Mouse (Mus musculus): ENCODE data around the gene 4930432M17Rik. TPM values are rescaled to one million over a fixed set of nuclear protein-coding genes. Genes with fewer than 3 reads are reported as not detected.

4930432M17Rik gene
- polyA plus RNA-seq, 2 experiments, result not detected

GRCm38 (mm10) chr3:121651710-121652109 is 18.9 kb upstream of the 4930432M17Rik start:
- H3K4me1 ChIP-seq (ENCODE audit: control insufficient read depth, insufficient read depth, low read length), result 0 out of 2 replicates have a peak, but pooled peaks cover under 1% of the 10 kb centered on the region
- DNase-seq (ENCODE audit: low spot score) (no peak), ATAC-seq (ENCODE audit: low FRiP score, low read depth) (no peak)
- no peaks in the 10 kb centered on the region for H3K9me3 ChIP-seq (ENCODE audit: control insufficient read depth, low read length)
- no peaks in the 10 kb centered on the region for H3K36me3 ChIP-seq (ENCODE audit: control insufficient read depth, insufficient read depth, low read length)
- no peak overlapping the region for H3K9ac ChIP-seq (ENCODE audit: low read depth, low read length, severe bottlenecking)
- WGBS, result 64% methylated on average over 3 of the region's 3 CpGs
- H3K27me3 ChIP-seq (ENCODE audit: control insufficient read depth, insufficient read depth, low read length), result no peaks in the 10 kb centered on the region
- no peak overlapping the region for H3K4me2 ChIP-seq (replicated peaks; ENCODE audit: low read depth, low read length, severe bottlenecking)
- no peak for TF ChIP-seq POLR2A (IDR thresholded peaks at IDR 0.05; ENCODE audit: borderline replicate concordance, extremely low read depth, insufficient read depth, insufficient read length)
- no peak overlapping the region for H3K4me3 ChIP-seq (replicated peaks; ENCODE audit: low read length)
- no peak overlapping the region for H3K27ac ChIP-seq (replicated peaks; ENCODE audit: low read depth, low read length)

DNA sequence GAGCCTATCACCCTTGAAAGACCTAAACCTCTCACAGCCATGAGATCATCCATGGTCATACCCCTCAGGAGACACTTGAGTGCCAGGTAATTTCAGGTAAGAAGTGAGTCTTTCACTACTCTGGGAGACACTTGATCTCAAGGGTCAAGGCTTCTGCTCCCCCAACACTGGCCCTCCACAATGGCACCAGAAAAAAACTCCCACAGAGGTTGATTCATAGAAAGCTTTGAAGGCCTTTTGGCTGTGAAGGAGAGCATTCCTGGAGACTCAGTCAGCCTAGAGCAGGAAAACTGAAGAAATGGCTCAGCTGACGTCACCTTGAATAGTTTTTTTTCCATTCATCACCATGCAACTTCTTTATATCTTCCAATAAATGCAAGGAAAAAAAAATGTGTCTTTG is 18.4 kb upstream of the 4930432M17Rik start:
- no peak for ATAC-seq (ENCODE audit: low FRiP score, low read depth)
- 55% methylated on average over 1 of the region's 1 CpGs for WGBS
- H3K27ac ChIP-seq (replicated peaks; ENCODE audit: low read depth, low read length), result no peak overlapping the region
- no peak overlapping the region for H3K4me2 ChIP-seq (replicated peaks; ENCODE audit: low read depth, low read length, severe bottlenecking)
- no peak overlapping the region for H3K9ac ChIP-seq (ENCODE audit: low read depth, low read length, severe bottlenecking)
- H3K4me1 ChIP-seq (ENCODE audit: control insufficient read depth, insufficient read depth, low read length), result no peaks in the 10 kb centered on the region
- TF ChIP-seq POLR2A (IDR thresholded peaks at IDR 0.05; ENCODE audit: borderline replicate concordance, extremely low read depth, insufficient read depth, insufficient read length), result no peak
- H3K27me3 ChIP-seq (ENCODE audit: control insufficient read depth, insufficient read depth, low read length), result no peaks in the 10 kb centered on the region
- H3K4me3 ChIP-seq (replicated peaks; ENCODE audit: low read length), result no peak overlapping the region
- no peaks in the 10 kb centered on the region for H3K9me3 ChIP-seq (ENCODE audit: control insufficient read depth, low read length)
- H3K36me3 ChIP-seq (ENCODE audit: control insufficient read depth, insufficient read depth, low read length), result no peaks in the 10 kb centered on the region
- peak; percentile 27 for DNase-seq (ENCODE audit: low spot score)

DNA sequence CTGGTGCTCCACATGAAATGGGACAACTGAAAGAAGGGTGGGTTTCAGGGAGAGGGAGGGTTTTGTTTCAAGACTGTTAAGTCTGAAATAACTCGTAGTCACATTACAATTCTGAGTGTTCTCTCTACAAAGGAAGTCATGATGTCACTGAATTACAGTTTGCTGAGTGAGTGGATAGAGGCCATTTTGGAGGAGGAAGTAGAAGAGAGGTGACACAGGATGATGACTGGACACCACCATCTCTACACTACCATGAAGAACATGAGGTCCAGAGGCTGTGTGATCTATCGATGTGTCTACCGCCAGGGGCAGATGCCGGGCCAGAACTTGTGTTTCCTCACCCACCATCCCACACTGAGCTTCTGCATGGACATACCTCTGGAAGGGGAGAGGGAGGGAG is 13.6 kb upstream of the 4930432M17Rik start:
- WGBS, result 94% methylated on average over 4 of the region's 4 CpGs
- ATAC-seq (ENCODE audit: low FRiP score, low read depth) (no peak), DNase-seq (ENCODE audit: low spot score) (no peak)
- H3K4me2 ChIP-seq (replicated peaks; ENCODE audit: low read depth, low read length, severe bottlenecking), result no peak overlapping the region
- H3K9me3 ChIP-seq (ENCODE audit: control insufficient read depth, low read length), result no peaks in the 10 kb centered on the region
- no peaks in the 10 kb centered on the region for H3K36me3 ChIP-seq (ENCODE audit: control insufficient read depth, insufficient read depth, low read length)
- H3K27me3 ChIP-seq (ENCODE audit: control insufficient read depth, insufficient read depth, low read length), result no peaks in the 10 kb centered on the region
- TF ChIP-seq POLR2A (IDR thresholded peaks at IDR 0.05; ENCODE audit: borderline replicate concordance, extremely low read depth, insufficient read depth, insufficient read length), result no peak
- H3K4me3 ChIP-seq (replicated peaks; ENCODE audit: low read length), result no peak overlapping the region
- no peak overlapping the region for H3K27ac ChIP-seq (replicated peaks; ENCODE audit: low read depth, low read length)
- no peak overlapping the region for H3K9ac ChIP-seq (ENCODE audit: low read depth, low read length, severe bottlenecking)
- no peaks in the 10 kb centered on the region for H3K4me1 ChIP-seq (ENCODE audit: control insufficient read depth, insufficient read depth, low read length)

DNA sequence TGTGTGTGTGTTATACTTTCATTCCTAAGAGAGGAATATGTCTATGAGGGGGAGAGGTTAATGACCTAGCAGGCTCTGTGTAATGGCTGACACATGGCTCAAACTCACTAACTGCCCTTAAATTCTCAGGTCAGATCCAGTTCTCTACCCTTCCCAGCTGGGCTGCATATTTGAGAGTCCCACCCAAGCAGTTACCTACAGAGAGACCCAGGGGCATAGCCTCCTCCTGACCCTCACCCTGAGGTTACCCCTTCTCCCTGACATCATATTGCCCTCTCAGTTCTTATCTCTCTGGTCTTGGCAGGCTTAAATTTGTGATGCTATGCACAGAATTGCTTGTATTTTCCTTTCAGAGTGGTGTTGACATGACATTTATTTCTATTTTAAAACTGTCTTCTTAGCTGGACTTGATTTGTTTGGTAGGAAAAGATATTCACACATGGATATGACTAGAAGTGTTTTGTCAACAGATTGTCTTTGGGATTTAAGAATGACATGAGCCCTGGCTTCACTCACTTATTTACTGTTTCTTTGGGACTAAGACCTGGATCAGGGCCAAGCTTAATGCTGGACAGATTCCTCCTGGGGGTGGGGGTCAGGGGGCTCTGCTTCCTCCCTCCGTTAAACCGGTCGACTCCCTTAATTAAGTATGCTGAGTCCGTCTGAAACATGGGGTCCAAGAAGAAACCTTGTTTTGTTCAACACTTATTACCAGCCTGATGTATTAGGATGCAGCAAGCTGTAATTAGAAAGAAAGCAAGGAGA is 7.7 kb upstream of the 4930432M17Rik start:
- 13% methylated on average over 4 of the region's 4 CpGs for WGBS
- no peak for ATAC-seq (ENCODE audit: low FRiP score, low read depth)
- TF ChIP-seq POLR2A (IDR thresholded peaks at IDR 0.05; ENCODE audit: borderline replicate concordance, extremely low read depth, insufficient read depth, insufficient read length), result no peak
- H3K9me3 ChIP-seq (ENCODE audit: control insufficient read depth, low read length), result no peaks in the 10 kb centered on the region
- no peak overlapping the region for H3K4me3 ChIP-seq (replicated peaks; ENCODE audit: low read length)
- peaks cover 4% of the 10 kb centered on the region; the same call in 1 of the 2 replicates for H3K4me1 ChIP-seq (ENCODE audit: control insufficient read depth, insufficient read depth, low read length)
- no peaks in the 10 kb centered on the region for H3K27me3 ChIP-seq (ENCODE audit: control insufficient read depth, insufficient read depth, low read length)
- H3K27ac ChIP-seq (replicated peaks; ENCODE audit: low read depth, low read length), result no peak overlapping the region
- DNase-seq (ENCODE audit: low spot score), result peak; percentile 32
- no peaks in the 10 kb centered on the region for H3K36me3 ChIP-seq (ENCODE audit: control insufficient read depth, insufficient read depth, low read length)
- no peak overlapping the region for H3K4me2 ChIP-seq (replicated peaks; ENCODE audit: low read depth, low read length, severe bottlenecking)
- H3K9ac ChIP-seq (ENCODE audit: low read depth, low read length, severe bottlenecking), result no peak overlapping the region

DNA sequence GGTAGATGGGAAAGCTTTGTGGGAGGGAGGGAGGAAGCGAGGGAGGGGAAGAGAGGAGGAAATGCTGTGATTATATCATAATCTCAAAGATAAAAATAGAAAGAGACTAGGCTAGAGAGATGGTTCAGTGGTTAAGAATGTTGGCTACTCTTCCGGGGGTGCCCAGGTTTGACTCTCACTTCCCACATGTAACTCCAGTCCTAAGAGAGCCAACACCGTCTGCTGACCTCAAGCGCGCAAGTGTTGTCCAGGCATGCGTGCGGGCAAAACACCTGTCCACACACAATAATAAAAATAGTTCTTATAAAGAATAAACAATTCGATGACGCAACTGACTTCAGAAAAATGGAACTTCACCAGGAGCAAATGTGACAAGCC is 7.1 kb upstream of the 4930432M17Rik start:
- Histone ChIP-seq H3K36me3 (ENCODE audit: control insufficient read depth, insufficient read depth, low read length) (no peaks in the 10 kb centered on the region), H3K27ac (replicated peaks; ENCODE audit: low read depth, low read length) (no peak overlapping the region), H3K9me3 (ENCODE audit: control insufficient read depth, low read length) (no peaks in the 10 kb centered on the region), H3K4me1 (ENCODE audit: control insufficient read depth, insufficient read depth, low read length) (peaks cover 4% of the 10 kb centered on the region; the same call in 1 of the 2 replicates), H3K4me2 (replicated peaks; ENCODE audit: low read depth, low read length, severe bottlenecking) (no peak overlapping the region), H3K27me3 (ENCODE audit: control insufficient read depth, insufficient read depth, low read length) (no peaks in the 10 kb centered on the region), H3K4me3 (replicated peaks; ENCODE audit: low read length) (no peak overlapping the region), H3K9ac (ENCODE audit: low read depth, low read length, severe bottlenecking) (no peak overlapping the region)
- no peak for TF ChIP-seq POLR2A (IDR thresholded peaks at IDR 0.05; ENCODE audit: borderline replicate concordance, extremely low read depth, insufficient read depth, insufficient read length)
- DNase-seq (ENCODE audit: low spot score) (no peak), ATAC-seq (ENCODE audit: low FRiP score, low read depth) (no peak)
- WGBS, result 87% methylated on average over 9 of the region's 9 CpGs

All from limb, embryonic 14.5 days (tissue).